Mouse (Mus musculus) thymus, adult 2 months (tissue): ENCODE data around the gene Fhad1. TPM values are rescaled to one million over a fixed set of nuclear protein-coding genes. Genes with fewer than 3 reads are reported as not detected.

ENCODE experiments used
- DNase-seq: peaks from one replicate; pipeline ENCODE4 v3.0.0; 2021
- H3K27ac ChIP-seq: fragments of 200-500 bp; 2 replicates; pipeline ENCODE4 v1.5.1; 2012; ENCODE audit warnings: low read length, control low read depth; ENCODE audit not compliant: control insufficient read depth, insufficient read depth
- H3K27me3 ChIP-seq: fragments of 200-500 bp; 2 replicates; pipeline ENCODE4 v1.6.1; 2012; ENCODE audit warnings: mild to moderate bottlenecking, low read length, moderate library complexity, mixed read lengths; ENCODE audit not compliant: control insufficient read depth, insufficient read depth
- H3K36me3 ChIP-seq: fragments of 200-500 bp; 2 replicates; pipeline ENCODE4 v1.6.1; 2012; ENCODE audit warnings: mild to moderate bottlenecking, low read length, moderate library complexity; ENCODE audit not compliant: control insufficient read depth, insufficient read depth
- H3K4me1 ChIP-seq: fragments of 200-500 bp; replicated peaks from 2 replicates; pipeline ENCODE4 v1.6.1; 2012; ENCODE audit warnings: low read length; ENCODE audit not compliant: control insufficient read depth, insufficient read depth
- H3K4me3 ChIP-seq: fragments of 200-500 bp; 2 replicates; pipeline ENCODE4 v1.5.1; 2012; ENCODE audit warnings: mild to moderate bottlenecking, low read length, control low read depth, moderate library complexity; ENCODE audit not compliant: control insufficient read depth, insufficient read depth
- CTCF ChIP-seq: fragments of 200-500 bp; IDR thresholded peaks from 2 replicates; pipeline ENCODE4 v1.5.1; 2012; ENCODE audit warnings: mild to moderate bottlenecking, control low read depth, low read length, moderate library complexity, borderline replicate concordance; ENCODE audit not compliant: control insufficient read depth, poor library complexity, insufficient read depth; ENCODE audit errors: extremely low read depth
- POLR2A ChIP-seq: fragments of 200-500 bp; IDR thresholded peaks from 2 replicates; pipeline ENCODE4 v1.6.1; 2012; ENCODE audit warnings: mild to moderate bottlenecking, low read length, control low read depth, moderate library complexity; ENCODE audit not compliant: control insufficient read depth, poor library complexity, insufficient read depth; ENCODE audit errors: extremely low read depth
- WGBS: fragments of 180-500 bp; shearing (Covaris S2); methylation state at CpG from one replicate; pipeline ENCODE4 v1.1.7; 2018; 5-methylcytosine and 5-hydroxymethylcytosine counted together
- polyA plus RNA-seq: library from polyadenylated mRNA; depleted of rRNA; stranded (reverse); fragments of >200 nt; gene quantifications from 2 replicates; pipeline ENCODE4 v1.2.3, GENCODE M21; 2012

The Fhad1 gene
- polyA plus RNA-seq, 1 experiment: 1.1 TPM

DNA sequence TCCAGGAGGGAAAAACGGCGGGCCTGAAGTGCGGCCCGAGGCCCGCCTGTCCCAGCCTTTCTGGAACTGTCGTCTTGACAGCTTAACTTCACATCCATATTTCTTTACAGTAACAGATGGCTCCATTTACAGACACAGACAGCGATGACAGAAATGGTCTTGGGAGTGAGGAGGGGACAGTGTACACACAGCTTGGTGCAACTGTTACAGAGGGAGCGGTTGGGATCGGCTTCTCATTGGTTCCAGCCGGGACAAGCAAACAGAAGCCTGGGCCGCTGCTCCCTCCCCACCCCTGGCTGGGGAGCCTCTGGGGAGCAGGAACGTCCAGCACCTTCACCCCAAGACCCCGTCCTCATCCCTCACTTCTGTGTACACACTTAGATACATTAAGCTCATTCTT lies 65.4 kb downstream of the Fhad1 start:
- WGBS: 95% methylated on average over 13 of the region's 13 CpGs
- TF ChIP-seq CTCF: no peak
- TF ChIP-seq POLR2A: no peak
- H3K36me3 ChIP-seq: no peaks in the 10 kb centered on the region
- no peak overlapping the region for H3K27ac ChIP-seq
- DNase-seq: no peak
- no peak overlapping the region for H3K4me3 ChIP-seq
- no peaks in the 10 kb centered on the region for H3K27me3 ChIP-seq
- no peaks in the 10 kb centered on the region for H3K4me1 ChIP-seq

DNA sequence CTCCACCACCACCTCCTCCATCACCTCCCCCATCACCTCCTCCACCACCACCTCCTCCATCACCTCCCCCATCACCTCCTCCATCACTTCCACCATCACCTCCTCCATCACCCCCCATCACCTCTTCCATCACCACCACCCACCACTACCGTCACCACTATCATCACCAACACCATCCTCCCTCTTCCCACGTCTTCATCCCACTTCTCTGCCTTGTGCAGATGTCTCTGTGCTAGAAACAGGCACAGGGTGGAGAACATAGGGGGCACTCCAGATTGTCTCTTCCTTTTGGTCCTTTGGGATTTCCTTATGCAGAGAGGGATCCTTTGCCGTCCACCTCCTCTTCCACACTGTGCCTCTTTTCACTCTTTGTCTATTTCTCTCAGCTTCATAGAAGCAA lies 66.1 kb downstream of the Fhad1 start:
- Histone ChIP-seq H3K27ac (no peak overlapping the region), H3K36me3 (no peaks in the 10 kb centered on the region), H3K27me3 (no peaks in the 10 kb centered on the region), H3K4me3 (no peak overlapping the region), H3K4me1 (no peaks in the 10 kb centered on the region)
- TF ChIP-seq POLR2A: no peak
- TF ChIP-seq CTCF: no peak
- 99% methylated on average over 3 of the region's 3 CpGs for WGBS
- no peak for DNase-seq

DNA sequence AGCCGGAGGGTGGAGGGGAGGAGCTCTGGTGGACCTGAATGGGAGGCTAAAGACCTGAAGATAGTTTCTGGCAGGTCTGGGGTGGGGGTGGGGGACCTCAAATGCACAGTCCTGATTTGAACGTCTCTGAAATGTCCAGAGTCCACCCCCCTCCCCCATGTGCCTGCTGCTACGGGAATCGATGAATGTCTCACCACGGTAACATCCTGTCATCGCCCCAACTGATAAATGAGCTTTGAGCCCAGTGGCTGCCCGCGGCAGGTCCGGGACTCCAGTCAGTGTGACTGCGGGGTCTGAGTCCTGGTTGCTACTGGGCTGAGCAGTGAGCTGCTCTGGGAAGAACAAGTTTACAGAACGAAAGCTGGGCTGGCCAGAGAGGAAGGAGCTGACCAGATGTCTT lies 72.5 kb downstream of the Fhad1 start:
- TF ChIP-seq POLR2A: no peak
- TF ChIP-seq CTCF: no peak
- H3K27me3 ChIP-seq: no peaks in the 10 kb centered on the region
- WGBS: 77% methylated on average over 11 of the region's 11 CpGs
- H3K36me3 ChIP-seq: no peaks in the 10 kb centered on the region
- no peak overlapping the region for H3K27ac ChIP-seq
- DNase-seq: no peak
- no peaks in the 10 kb centered on the region for H3K4me1 ChIP-seq
- H3K4me3 ChIP-seq: no peak overlapping the region

DNA sequence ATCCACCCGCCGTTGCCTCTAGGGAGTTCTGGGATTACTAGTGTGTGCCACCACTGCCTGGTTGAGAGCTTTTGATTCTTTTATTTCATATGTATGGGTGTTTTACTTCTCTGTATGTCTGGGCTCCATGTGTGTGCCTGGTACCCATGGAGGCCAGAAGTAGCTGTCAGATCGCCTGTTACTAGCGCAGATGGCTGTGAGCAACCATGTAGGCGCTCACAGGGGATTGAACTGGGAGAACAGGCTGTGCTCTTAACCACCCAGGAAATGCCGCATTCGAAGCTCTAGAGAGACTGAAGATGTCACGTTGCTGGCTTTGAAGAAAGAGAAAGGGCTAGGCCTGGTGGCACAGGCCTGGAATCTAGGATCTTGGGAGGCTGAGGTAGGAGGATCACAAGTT lies 73.6 kb downstream of the Fhad1 start:
- no peaks in the 10 kb centered on the region for H3K36me3 ChIP-seq
- no peak overlapping the region for H3K4me3 ChIP-seq
- H3K27me3 ChIP-seq: no peaks in the 10 kb centered on the region
- DNase-seq: no peak
- no peak overlapping the region for H3K27ac ChIP-seq
- no peak for TF ChIP-seq CTCF
- TF ChIP-seq POLR2A: no peak
- no peaks in the 10 kb centered on the region for H3K4me1 ChIP-seq
- 80% methylated on average over 8 of the region's 8 CpGs for WGBS

DNA sequence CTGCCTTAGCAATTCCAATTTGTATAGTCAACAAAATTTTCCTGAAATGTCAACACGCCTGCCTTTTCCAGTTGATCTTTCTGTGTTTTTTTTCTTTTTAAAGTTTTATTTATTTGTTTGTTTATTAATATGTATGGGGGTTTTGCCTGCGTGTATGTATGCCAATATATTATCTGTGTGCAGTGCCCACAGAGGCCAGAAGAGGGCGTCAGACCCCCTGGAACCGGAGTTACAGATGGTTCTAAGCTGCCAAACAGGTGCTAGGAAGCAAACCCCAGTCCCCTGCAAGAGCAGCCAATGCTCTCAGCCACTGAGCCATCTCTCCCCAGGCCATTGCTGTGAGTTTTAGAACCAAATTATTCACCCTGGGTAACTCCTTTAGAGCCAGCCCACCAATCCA lies 76.3 kb downstream of the Fhad1 start:
- Histone ChIP-seq H3K4me3 (no peak overlapping the region), H3K27me3 (no peaks in the 10 kb centered on the region), H3K36me3 (no peaks in the 10 kb centered on the region), H3K4me1 (no peaks in the 10 kb centered on the region), H3K27ac (no peak overlapping the region)
- TF ChIP-seq POLR2A (no peak), CTCF (0 out of 2 replicates have a peak, but pooled peaks have one; percentile 19)
- DNase-seq: no peak
- WGBS: 79% methylated on average over 4 of the region's 4 CpGs

DNA sequence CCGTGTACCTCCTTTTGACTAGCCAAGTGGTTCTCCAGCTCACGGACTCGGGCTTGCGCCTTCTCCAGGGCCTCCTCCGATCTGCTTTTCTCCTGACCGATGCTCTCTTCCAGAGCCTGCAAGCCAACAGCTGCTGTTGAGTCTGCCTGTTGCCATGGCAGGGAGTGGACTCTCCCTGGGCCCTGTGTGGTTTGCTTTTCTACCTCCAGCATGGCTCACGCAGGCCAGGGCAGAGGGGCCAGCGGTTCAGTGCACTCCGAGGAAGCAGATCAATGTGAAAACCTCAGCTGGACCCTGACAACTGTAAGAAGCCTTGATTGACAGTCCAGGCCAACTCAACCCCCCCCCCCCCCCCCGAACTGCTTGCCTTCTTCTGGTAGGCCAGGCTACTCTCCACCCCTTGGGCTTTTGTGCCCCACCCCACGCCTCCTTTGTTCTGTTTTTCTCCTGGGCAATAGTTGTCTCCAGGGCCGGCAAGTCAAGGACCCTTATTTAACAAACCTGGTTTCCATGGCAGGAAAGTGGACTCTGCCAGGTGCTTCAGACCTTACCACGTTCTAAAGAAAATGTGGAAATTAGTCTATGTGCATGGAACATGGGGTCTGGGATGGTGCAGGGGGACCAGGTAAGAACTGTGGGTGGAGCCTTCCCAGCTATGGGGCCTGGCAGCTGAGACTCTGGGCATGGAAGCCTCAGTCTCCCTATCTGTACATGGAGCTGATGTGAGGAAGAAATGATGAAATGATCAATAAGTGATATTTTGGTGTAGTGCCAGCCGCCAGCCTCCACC lies 81.9 kb downstream of the Fhad1 start:
- no peak for TF ChIP-seq POLR2A
- TF ChIP-seq CTCF: no peak
- no peak for DNase-seq
- Histone ChIP-seq H3K36me3 (no peaks in the 10 kb centered on the region), H3K27me3 (no peaks in the 10 kb centered on the region), H3K4me1 (no peaks in the 10 kb centered on the region), H3K27ac (no peak overlapping the region), H3K4me3 (no peak overlapping the region)
- WGBS: 89% methylated on average over 14 of the region's 14 CpGs

DNA sequence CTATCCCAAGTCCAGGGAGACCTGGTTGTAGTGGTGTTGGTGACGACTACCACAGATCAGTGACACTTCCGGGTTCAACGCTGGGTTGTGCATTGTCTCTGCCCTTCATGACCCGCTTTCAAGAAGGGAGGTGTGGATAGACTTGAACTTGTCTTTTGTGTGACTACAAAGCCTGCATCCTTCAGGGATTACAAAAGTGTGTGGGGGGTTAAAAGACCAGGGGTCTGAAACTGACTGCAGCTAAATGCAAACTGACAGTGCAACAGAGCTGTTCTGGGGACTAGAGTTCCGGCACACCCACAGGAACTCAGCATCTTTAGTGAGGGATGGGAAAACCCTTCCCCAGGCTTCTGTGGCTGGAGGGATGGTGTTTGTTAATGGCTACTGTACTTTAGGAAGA lies 83.4 kb downstream of the Fhad1 start:
- 99% methylated on average over 5 of the region's 5 CpGs for WGBS
- Histone ChIP-seq H3K36me3 (no peaks in the 10 kb centered on the region), H3K4me1 (no peaks in the 10 kb centered on the region), H3K4me3 (no peak overlapping the region), H3K27ac (no peak overlapping the region), H3K27me3 (no peaks in the 10 kb centered on the region)
- no peak for TF ChIP-seq CTCF
- TF ChIP-seq POLR2A: no peak
- no peak for DNase-seq
